Mouse (Mus musculus) midbrain, embryonic 13.5 days (tissue): ENCODE measurements at regions not wholly inside any gene's neighbourhood (a gene's known extent, or its start where the extent isn't known, plus 50 kb on each side); places are given as distances from the start of the nearest gene placed in this dataset.

Experiments
- ATAC-seq: fragments of 200-750 bp; cut with Nextera tagmentation; 2 replicates; pipeline ENCODE4 v1.8.0; 2017; ENCODE audit warnings: mild to moderate bottlenecking, moderate TSS enrichment, moderate library complexity
- H3K27ac ChIP-seq: fragments of 300-500 bp; sonication (generic); 2 replicates; pipeline ENCODE4 v1.5.1; 2015; ENCODE audit warnings: inconsistent platforms, mild to moderate bottlenecking, moderate library complexity
- H3K27me3 ChIP-seq: fragments of 300-500 bp; sonication (generic); 2 replicates; pipeline ENCODE4 v1.6.1; 2015; ENCODE audit warnings: mild to moderate bottlenecking, inconsistent platforms
- H3K36me3 ChIP-seq: fragments of 300-500 bp; sonication (generic); 2 replicates; pipeline ENCODE4 v1.6.1; 2015; ENCODE audit warnings: mild to moderate bottlenecking, inconsistent platforms
- H3K4me1 ChIP-seq: fragments of 300-500 bp; sonication (generic); replicated peaks from 2 replicates; pipeline ENCODE4 v1.6.1; 2015; ENCODE audit warnings: inconsistent platforms
- H3K4me2 ChIP-seq: fragments of 300-500 bp; sonication (generic); replicated peaks from 2 replicates; pipeline ENCODE4 v1.6.1; 2015; ENCODE audit warnings: moderate library complexity, mild to moderate bottlenecking, inconsistent platforms
- H3K4me3 ChIP-seq: fragments of 300-500 bp; sonication (generic); replicated peaks from 2 replicates; pipeline ENCODE4 v1.5.1; 2015; ENCODE audit warnings: mild to moderate bottlenecking, inconsistent platforms
- H3K9ac ChIP-seq: fragments of 300-500 bp; sonication (generic); replicated peaks from 2 replicates; pipeline ENCODE4 v1.6.1; 2015; ENCODE audit warnings: mild to moderate bottlenecking, inconsistent platforms
- H3K9me3 ChIP-seq: fragments of 300-500 bp; sonication (generic); 2 replicates; pipeline ENCODE4 v1.6.1; 2016; ENCODE audit warnings: mild to moderate bottlenecking, inconsistent platforms
- WGBS: fragments of 180-500 bp; shearing (Covaris S2); methylation state at CpG from one replicate; pipeline ENCODE4 v1.1.7; 2015; 5-methylcytosine and 5-hydroxymethylcytosine counted together

- peak overlapping the region; percentile 58 for H3K27ac ChIP-seq
- H3K9me3 ChIP-seq, result no peaks in the 10 kb centered on the region
- WGBS, result 36% methylated on average over 8 of the region's 8 CpGs
Measured at GRCm38 (mm10) chr2:75072471-75072870, 246.9 kb downstream of the Mtx2 start.

GRCm38 (mm10) chr2:75073178-75073577 is 247.6 kb downstream of the Mtx2 start:
- Histone ChIP-seq H3K4me2 (no peak overlapping the region), H3K27me3 (no peaks in the 10 kb centered on the region), H3K4me3 (no peak overlapping the region), H3K4me1 (peaks cover 29% of the 10 kb centered on the region), H3K27ac (peak overlapping the region; percentile 74), H3K9me3 (no peaks in the 10 kb centered on the region), H3K36me3 (no peaks in the 10 kb centered on the region), H3K9ac (no peak overlapping the region)
- no peak for ATAC-seq
- 60% methylated on average over 9 of the region's 9 CpGs for WGBS

More at GRCm38 (mm10) chr2:75072471-75072870, 246.9 kb downstream of the Mtx2 start:
- no peak for ATAC-seq
- peaks cover 29% of the 10 kb centered on the region for H3K4me1 ChIP-seq
- no peak overlapping the region for H3K9ac ChIP-seq
- H3K27me3 ChIP-seq, result no peaks in the 10 kb centered on the region
- H3K36me3 ChIP-seq, result no peaks in the 10 kb centered on the region
- no peak overlapping the region for H3K4me2 ChIP-seq
- no peak overlapping the region for H3K4me3 ChIP-seq

- 70% methylated on average over 12 of the region's 12 CpGs for WGBS
- Histone ChIP-seq H3K36me3 (no peaks in the 10 kb centered on the region), H3K4me1 (no peaks in the 10 kb centered on the region), H3K27ac (no peak overlapping the region), H3K9ac (no peak overlapping the region), H3K4me3 (no peak overlapping the region), H3K4me2 (no peak overlapping the region), H3K9me3 (no peaks in the 10 kb centered on the region), H3K27me3 (no peaks in the 10 kb centered on the region)
- no peak for ATAC-seq
Measured at GRCm38 (mm10) chr2:75087164-75087563, 261.6 kb downstream of the Mtx2 start.

GRCm38 (mm10) chr2:75089186-75089585 is 263.6 kb downstream of the Mtx2 start:
- Histone ChIP-seq H3K27ac (no peak overlapping the region), H3K4me3 (no peak overlapping the region), H3K4me1 (no peaks in the 10 kb centered on the region), H3K36me3 (no peaks in the 10 kb centered on the region), H3K4me2 (no peak overlapping the region), H3K27me3 (no peaks in the 10 kb centered on the region), H3K9ac (no peak overlapping the region), H3K9me3 (no peaks in the 10 kb centered on the region)
- no peak for ATAC-seq
- WGBS, result 86% methylated on average over 8 of the region's 8 CpGs

GRCm38 (mm10) chr2:75089616-75090015 is 264.0 kb downstream of the Mtx2 start:
- H3K27me3 ChIP-seq, result no peaks in the 10 kb centered on the region
- no peaks in the 10 kb centered on the region for H3K36me3 ChIP-seq
- H3K4me3 ChIP-seq, result no peak overlapping the region
- ATAC-seq, result no peak
- H3K4me2 ChIP-seq, result no peak overlapping the region
- 48% methylated on average over 6 of the region's 6 CpGs for WGBS
- H3K4me1 ChIP-seq, result no peaks in the 10 kb centered on the region
- no peak overlapping the region for H3K27ac ChIP-seq
- H3K9ac ChIP-seq, result no peak overlapping the region
- H3K9me3 ChIP-seq, result no peaks in the 10 kb centered on the region

- no peak overlapping the region for H3K9ac ChIP-seq
- no peaks in the 10 kb centered on the region for H3K9me3 ChIP-seq
- H3K36me3 ChIP-seq, result no peaks in the 10 kb centered on the region
- no peak for ATAC-seq
- H3K4me2 ChIP-seq, result no peak overlapping the region
- H3K4me1 ChIP-seq, result no peaks in the 10 kb centered on the region
- 0 out of 2 replicates have a peak overlapping the region, but pooled peaks have one; percentile 17 for H3K27ac ChIP-seq
- no peaks in the 10 kb centered on the region for H3K27me3 ChIP-seq
- WGBS, result 81% methylated on average over 16 of the region's 16 CpGs
- H3K4me3 ChIP-seq, result no peak overlapping the region
Measured at GRCm38 (mm10) chr2:75090439-75090838, 264.8 kb downstream of the Mtx2 start.

GRCm38 (mm10) chr2:75101501-75101900 is 275.9 kb downstream of the Mtx2 start:
- 0 out of 2 replicates have a peak, but pooled peaks cover 5% of the 10 kb centered on the region for H3K4me1 ChIP-seq
- H3K9ac ChIP-seq, result no peak overlapping the region
- 60% methylated on average over 11 of the region's 11 CpGs for WGBS
- no peaks in the 10 kb centered on the region for H3K9me3 ChIP-seq
- ATAC-seq, result no peak
- H3K36me3 ChIP-seq, result no peaks in the 10 kb centered on the region
- no peaks in the 10 kb centered on the region for H3K27me3 ChIP-seq
- H3K4me3 ChIP-seq, result no peak overlapping the region
- no peak overlapping the region for H3K27ac ChIP-seq
- no peak overlapping the region for H3K4me2 ChIP-seq

- 92% methylated on average over 9 of the region's 9 CpGs for WGBS
- Histone ChIP-seq H3K4me2 (no peak overlapping the region), H3K9ac (no peak overlapping the region), H3K36me3 (no peaks in the 10 kb centered on the region), H3K27ac (no peak overlapping the region), H3K27me3 (no peaks in the 10 kb centered on the region), H3K4me3 (no peak overlapping the region), H3K9me3 (no peaks in the 10 kb centered on the region), H3K4me1 (0 out of 2 replicates have a peak, but pooled peaks cover 4% of the 10 kb centered on the region)
- no peak for ATAC-seq
Measured at GRCm38 (mm10) chr2:75112751-75113150, 287.1 kb downstream of the Mtx2 start.

GRCm38 (mm10) chr2:75114375-75114774 is 288.8 kb downstream of the Mtx2 start:
- H3K4me1 ChIP-seq, result 0 out of 2 replicates have a peak, but pooled peaks cover 4% of the 10 kb centered on the region
- 60% methylated on average over 6 of the region's 6 CpGs for WGBS
- no peak overlapping the region for H3K27ac ChIP-seq
- 0 out of 2 replicates have a peak, but pooled peaks have one; percentile 34 for ATAC-seq
- no peaks in the 10 kb centered on the region for H3K9me3 ChIP-seq
- no peaks in the 10 kb centered on the region for H3K36me3 ChIP-seq
- no peak overlapping the region for H3K9ac ChIP-seq
- no peaks in the 10 kb centered on the region for H3K27me3 ChIP-seq
- H3K4me2 ChIP-seq, result no peak overlapping the region
- no peak overlapping the region for H3K4me3 ChIP-seq

- Histone ChIP-seq H3K9ac (no peak overlapping the region), H3K27me3 (no peaks in the 10 kb centered on the region), H3K27ac (no peak overlapping the region), H3K4me2 (no peak overlapping the region), H3K4me1 (0 out of 2 replicates have a peak, but pooled peaks cover 4% of the 10 kb centered on the region), H3K4me3 (no peak overlapping the region), H3K36me3 (no peaks in the 10 kb centered on the region), H3K9me3 (no peaks in the 10 kb centered on the region)
- no peak for ATAC-seq
- 88% methylated on average over 8 of the region's 8 CpGs for WGBS
Measured at GRCm38 (mm10) chr2:75118348-75118926, 292.8 kb downstream of the Mtx2 start.

- 96% methylated on average over 9 of the region's 9 CpGs for WGBS
- no peaks in the 10 kb centered on the region for H3K4me1 ChIP-seq
- H3K9ac ChIP-seq, result no peak overlapping the region
- H3K27ac ChIP-seq, result no peak overlapping the region
- H3K9me3 ChIP-seq, result no peaks in the 10 kb centered on the region
- no peak overlapping the region for H3K4me2 ChIP-seq
- no peak overlapping the region for H3K4me3 ChIP-seq
- H3K36me3 ChIP-seq, result no peaks in the 10 kb centered on the region
- no peaks in the 10 kb centered on the region for H3K27me3 ChIP-seq
- ATAC-seq, result no peak
Measured at GRCm38 (mm10) chr2:75119599-75119998, 294.0 kb downstream of the Mtx2 start.

- H3K4me1 ChIP-seq, result peaks cover 14% of the 10 kb centered on the region
- H3K9ac ChIP-seq, result no peak overlapping the region
- ATAC-seq, result no peak
- H3K27me3 ChIP-seq, result peaks cover 54% of the 10 kb centered on the region
- H3K4me3 ChIP-seq, result no peak overlapping the region
- 84% methylated on average over 10 of the region's 10 CpGs for WGBS
- no peak overlapping the region for H3K4me2 ChIP-seq
- H3K9me3 ChIP-seq, result no peaks in the 10 kb centered on the region
- H3K36me3 ChIP-seq, result no peaks in the 10 kb centered on the region
- H3K27ac ChIP-seq, result no peak overlapping the region
Measured at GRCm38 (mm10) chr2:75133298-75134080, 307.9 kb downstream of the Mtx2 start.
